Mouse (Mus musculus): ENCODE measurements around the gene St6gal1.

- TF ChIP-seq MYOG (IDR thresholded peaks at IDR 0.05; ENCODE audit: control insufficient read depth in 1 of 3, insufficient read depth in 1 of 3, insufficient read length in 2 of 3, low read depth in 2 of 3) (no peak), POLR2A (IDR thresholded peaks at IDR 0.05; ENCODE audit: insufficient read length, low read depth) (no peak), SRF (IDR thresholded peaks at IDR 0.05; ENCODE audit: control insufficient read depth, insufficient read length, low read depth) (no peak), USF1 (IDR thresholded peaks at IDR 0.05; ENCODE audit: low read depth) (no peak), CEBPB (IDR thresholded peaks at IDR 0.05; ENCODE audit: insufficient read depth, poor library complexity, severe bottlenecking) (no peak), TCF12 (IDR thresholded peaks at IDR 0.05; ENCODE audit: insufficient read depth, poor library complexity, severe bottlenecking) (no peak), TCF3 (IDR thresholded peaks at IDR 0.05; ENCODE audit: insufficient read length, low read depth) (no peak), E2F4 (IDR thresholded peaks at IDR 0.05; ENCODE audit: insufficient read depth) (no peak), REST (IDR thresholded peaks at IDR 0.05; ENCODE audit: insufficient read depth, insufficient read length) (no peak), MAX (IDR thresholded peaks at IDR 0.05; ENCODE audit: low read depth) (no peak), MYOD1 (IDR thresholded peaks at IDR 0.05; ENCODE audit: control insufficient read depth in 1 of 3, insufficient read length in 2 of 3, low read depth in 2 of 3) (no peak), POLR2AphosphoS2 (IDR thresholded peaks at IDR 0.05; ENCODE audit: insufficient read length, low read depth) (no peak)
These were observed 139.9 kb downstream of the St6gal1 start for GRCm38 (mm10) chr16:23364328-23364990.
